Mouse (Mus musculus) neural tube, embryonic 12.5 days (tissue): ENCODE results near the gene Gosr1. TPM values are rescaled to one million over a fixed set of nuclear protein-coding genes. Genes with fewer than 3 reads are reported as not detected.
A peak's percentile ranks its signal among the peaks of the same experiment; 100 is the strongest.
"Not testable (repeated sequence)": the region's sequence is repeated elsewhere in the genome, so short reads cannot be mapped to it uniquely, and the experiment has no call there.

Experiments
- ATAC-seq: fragments of 200-750 bp; cut with Nextera tagmentation; 2 replicates; pipeline ENCODE4 v1.8.0; 2017; ENCODE audit warnings: low read depth, mild to moderate bottlenecking, moderate TSS enrichment, moderate library complexity; ENCODE audit not compliant: low FRiP score
- H3K27ac ChIP-seq: fragments of 300-500 bp; sonication (generic); 2 replicates; pipeline ENCODE4 v1.5.1; 2016
- H3K27me3 ChIP-seq: fragments of 300-500 bp; sonication (generic); replicated peaks from 2 replicates; pipeline ENCODE4 v1.6.1; 2016; ENCODE audit warnings: mild to moderate bottlenecking
- H3K36me3 ChIP-seq: fragments of 300-500 bp; sonication (generic); 2 replicates; pipeline ENCODE4 v1.6.1; 2016; ENCODE audit warnings: mild to moderate bottlenecking
- H3K4me1 ChIP-seq: fragments of 300-500 bp; sonication (generic); 2 replicates; pipeline ENCODE4 v1.6.1; 2016
- H3K4me2 ChIP-seq: fragments of 300-500 bp; sonication (generic); replicated peaks from 2 replicates; pipeline ENCODE4 v1.6.1; 2016; ENCODE audit warnings: mild to moderate bottlenecking
- H3K4me3 ChIP-seq: fragments of 300-500 bp; sonication (generic); 2 replicates; pipeline ENCODE4 v1.5.1; 2016
- H3K9ac ChIP-seq: fragments of 300-500 bp; sonication (generic); 2 replicates; pipeline ENCODE4 v1.6.1; 2016; ENCODE audit warnings: mild to moderate bottlenecking
- H3K9me3 ChIP-seq: fragments of 300-500 bp; sonication (generic); 2 replicates; pipeline ENCODE4 v1.6.1; 2016; ENCODE audit warnings: mild to moderate bottlenecking
- WGBS: fragments of 180-500 bp; shearing (Covaris S2); methylation state at CpG from one replicate; pipeline ENCODE4 v1.1.7; 2016; 5-methylcytosine and 5-hydroxymethylcytosine counted together
- polyA plus RNA-seq: library from polyadenylated mRNA; unstranded; fragments of >200 nt; fragmentation: Nextera tagmentation; extraction: Ambion mirVana; gene quantifications from 2 replicates; pipeline ENCODE4 v1.2.1, GENCODE M21; 2016

Gene Gosr1
- polyA plus RNA-seq, 1 experiment from 2014 or later = 27.4 TPM

- no peak overlapping the region for H3K4me2 ChIP-seq
- H3K36me3 ChIP-seq = peaks cover 49% of the 10 kb centered on the region
- no peak overlapping the region for H3K4me3 ChIP-seq
- 82% methylated on average over 11 of the region's 11 CpGs for WGBS
- ATAC-seq = no peak
- H3K27ac ChIP-seq = no peak overlapping the region
- H3K9me3 ChIP-seq = no peaks in the 10 kb centered on the region
- H3K9ac ChIP-seq = no peak overlapping the region
- no peaks in the 10 kb centered on the region for H3K27me3 ChIP-seq
- no peaks in the 10 kb centered on the region for H3K4me1 ChIP-seq
Observed at GRCm38 (mm10) chr11:76728093-76728492, 35.3 kb downstream of the Gosr1 start.

GRCm38 (mm10) chr11:76723911-76724310, 39.5 kb downstream of the Gosr1 start:
- H3K27me3 ChIP-seq = no peaks in the 10 kb centered on the region
- WGBS = 82% methylated on average over 8 of the region's 8 CpGs
- ATAC-seq = no peak
- no peaks in the 10 kb centered on the region for H3K9me3 ChIP-seq
- no peak overlapping the region for H3K4me3 ChIP-seq
- no peaks in the 10 kb centered on the region for H3K4me1 ChIP-seq
- H3K27ac ChIP-seq = no peak overlapping the region
- H3K4me2 ChIP-seq = no peak overlapping the region
- no peak overlapping the region for H3K9ac ChIP-seq
- peaks cover 16% of the 10 kb centered on the region for H3K36me3 ChIP-seq

GRCm38 (mm10) chr11:76717000-76717399, 46.4 kb downstream of the Gosr1 start:
- no peak overlapping the region for H3K4me2 ChIP-seq
- WGBS = 79% methylated on average over 4 of the region's 4 CpGs
- no peaks in the 10 kb centered on the region for H3K36me3 ChIP-seq
- no peaks in the 10 kb centered on the region for H3K9me3 ChIP-seq
- ATAC-seq = no peak
- H3K27ac ChIP-seq = no peak overlapping the region
- H3K27me3 ChIP-seq = no peaks in the 10 kb centered on the region
- no peak overlapping the region for H3K4me3 ChIP-seq
- H3K9ac ChIP-seq = no peak overlapping the region
- no peaks in the 10 kb centered on the region for H3K4me1 ChIP-seq

GRCm38 (mm10) chr11:76709625-76710452, 53.5 kb downstream of the Gosr1 start:
- ATAC-seq = no peak
- Histone ChIP-seq H3K36me3 (no peaks in the 10 kb centered on the region), H3K4me1 (no peaks in the 10 kb centered on the region; the same call in 1 of the 2 replicates), H3K27ac (no peak overlapping the region), H3K4me2 (peak overlapping the region; percentile 15; the same call in 1 of the 2 replicates), H3K4me3 (no peak overlapping the region), H3K9ac (no peak overlapping the region), H3K27me3 (no peaks in the 10 kb centered on the region), H3K9me3 (0 out of 2 replicates have a peak, but pooled peaks cover 5% of the 10 kb centered on the region)
- WGBS = 33% methylated on average over 13 of the region's 17 CpGs

GRCm38 (mm10) chr11:76708881-76709280, 54.5 kb downstream of the Gosr1 start:
- no peaks in the 10 kb centered on the region for H3K36me3 ChIP-seq
- no peak overlapping the region for H3K27ac ChIP-seq
- 35% methylated on average over 1 of the region's 1 CpGs for WGBS
- no peak for ATAC-seq
- no peak overlapping the region for H3K9ac ChIP-seq
- H3K4me3 ChIP-seq = no peak overlapping the region
- no peaks in the 10 kb centered on the region; the same call in 1 of the 2 replicates for H3K4me1 ChIP-seq
- no peaks in the 10 kb centered on the region for H3K27me3 ChIP-seq
- H3K4me2 ChIP-seq = no peak overlapping the region
- 0 out of 2 replicates have a peak, but pooled peaks cover 5% of the 10 kb centered on the region for H3K9me3 ChIP-seq

GRCm38 (mm10) chr11:76708066-76708465, 55.3 kb downstream of the Gosr1 start:
- Histone ChIP-seq H3K36me3 (no peaks in the 10 kb centered on the region), H3K27ac (no peak overlapping the region), H3K9ac (no peak overlapping the region), H3K4me2 (no peak overlapping the region), H3K4me1 (no peaks in the 10 kb centered on the region; the same call in 1 of the 2 replicates), H3K27me3 (no peaks in the 10 kb centered on the region), H3K4me3 (no peak overlapping the region), H3K9me3 (0 out of 2 replicates have a peak, but pooled peaks cover 5% of the 10 kb centered on the region)
- 95% methylated on average over 1 of the region's 1 CpGs for WGBS
- no peak for ATAC-seq

GRCm38 (mm10) chr11:76707656-76708055, 55.7 kb downstream of the Gosr1 start:
- Histone ChIP-seq H3K27ac (no peak overlapping the region), H3K27me3 (no peaks in the 10 kb centered on the region), H3K4me1 (no peaks in the 10 kb centered on the region; the same call in 1 of the 2 replicates), H3K4me2 (no peak overlapping the region), H3K36me3 (no peaks in the 10 kb centered on the region), H3K9ac (no peak overlapping the region), H3K4me3 (no peak overlapping the region), H3K9me3 (0 out of 2 replicates have a peak, but pooled peaks cover 5% of the 10 kb centered on the region)
- WGBS = 85% methylated on average over 3 of the region's 3 CpGs
- ATAC-seq = no peak

- Histone ChIP-seq H3K4me1 (no peaks in the 10 kb centered on the region), H3K9ac (no peak overlapping the region), H3K27ac (no peak overlapping the region), H3K4me3 (no peak overlapping the region), H3K9me3 (no peaks in the 10 kb centered on the region), H3K4me2 (no peak overlapping the region), H3K27me3 (no peaks in the 10 kb centered on the region), H3K36me3 (no peaks in the 10 kb centered on the region)
- WGBS = 45% methylated on average over 9 of the region's 9 CpGs
- no peak for ATAC-seq
Observed at GRCm38 (mm10) chr11:76699626-76700025, 63.8 kb downstream of the Gosr1 start.

- Histone ChIP-seq H3K4me2 (no peak overlapping the region), H3K27me3 (no peaks in the 10 kb centered on the region)
- ATAC-seq = no peak
Observed at GRCm38 (mm10) chr11:76695810-76696209, 67.6 kb downstream of the Gosr1 start.

GRCm38 (mm10) chr11:76692096-76692495, 71.3 kb downstream of the Gosr1 start:
- 85% methylated on average over 3 of the region's 3 CpGs for WGBS
- no peak overlapping the region for H3K4me3 ChIP-seq
- no peaks in the 10 kb centered on the region for H3K4me1 ChIP-seq
- H3K4me2 ChIP-seq = no peak overlapping the region
- no peak overlapping the region for H3K9ac ChIP-seq
- no peak for ATAC-seq
- H3K9me3 ChIP-seq = no peaks in the 10 kb centered on the region
- no peaks in the 10 kb centered on the region for H3K27me3 ChIP-seq
- H3K27ac ChIP-seq = no peak overlapping the region
- H3K36me3 ChIP-seq = no peaks in the 10 kb centered on the region

More at GRCm38 (mm10) chr11:76695810-76696209, 67.6 kb downstream of the Gosr1 start:
- 68% methylated on average over 6 of the region's 6 CpGs for WGBS
- Histone ChIP-seq H3K9me3 (no peaks in the 10 kb centered on the region), H3K27ac (no peak overlapping the region), H3K9ac (no peak overlapping the region), H3K36me3 (no peaks in the 10 kb centered on the region), H3K4me1 (no peaks in the 10 kb centered on the region), H3K4me3 (no peak overlapping the region)

- Histone ChIP-seq H3K9ac (no peak overlapping the region), H3K4me3 (no peak overlapping the region), H3K9me3 (no peaks in the 10 kb centered on the region), H3K27ac (no peak overlapping the region), H3K4me2 (no peak overlapping the region), H3K4me1 (no peaks in the 10 kb centered on the region), H3K27me3 (no peaks in the 10 kb centered on the region), H3K36me3 (no peaks in the 10 kb centered on the region)
- no peak for ATAC-seq
- 68% methylated on average over 2 of the region's 2 CpGs for WGBS
Observed at GRCm38 (mm10) chr11:76685604-76686003, 77.8 kb downstream of the Gosr1 start.

- H3K4me3 ChIP-seq, H3K36me3 ChIP-seq, H3K9ac ChIP-seq, H3K4me2 ChIP-seq, ATAC-seq, H3K27ac ChIP-seq, H3K4me1 ChIP-seq, H3K9me3 ChIP-seq, H3K27me3 ChIP-seq: not testable (repeated sequence)
- 45% methylated on average over 8 of the region's 8 CpGs for WGBS
Observed at GRCm38 (mm10) chr11:76679508-76679907, 83.9 kb downstream of the Gosr1 start, which contains the start of gene Trarg1. Gene Trarg1 (plus strand): TSS chr11:76679808.
